Comparison of ENCODE assay signal across 8 mouse cellular contexts in the genomic region with DNA sequence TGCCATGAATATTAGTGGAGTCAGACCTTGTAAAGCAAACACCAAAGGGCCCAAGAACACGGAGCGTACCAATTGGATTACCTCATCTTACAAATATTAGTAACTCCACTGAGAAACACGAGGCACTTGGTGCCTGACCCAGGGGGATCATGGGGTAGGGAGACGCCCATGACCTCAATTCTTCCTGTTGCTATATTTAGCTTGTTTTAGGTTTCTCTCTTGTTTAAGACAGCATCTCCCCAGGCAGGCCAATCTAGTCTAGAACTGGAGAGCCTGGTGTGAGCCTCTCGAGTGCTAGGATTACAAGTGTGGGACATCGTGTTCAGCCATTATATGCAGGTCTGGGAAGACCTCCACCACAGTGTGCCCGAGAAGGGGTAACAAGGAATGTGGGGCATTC. TPM values are rescaled to one million over a fixed set of nuclear protein-coding genes. Genes with fewer than 3 reads are reported as not detected.
DNase-seq lines count a peak whose midpoint lies in the region; ATAC-seq lines count a peak whose summit lies in the region.

No protein-coding gene starts in this region.

- peak; percentile 64 for DNase-seq in gastrocnemius, adult 18-20 months (ENCODE audit: low spot score)
- DNase-seq in gastrocnemius, postnatal 36 days = no peak
- DNase-seq in B cell, adult 2 months = peak; percentile 48 to 54
- DNase-seq in fibroblast of lung, adult 2 months (ENCODE audit: low read depth) = peak; percentile 51
- DNase-seq in adrenal gland, adult 18-20 months (ENCODE audit: low spot score in 2 of 2) = no peak
- DNase-seq in adrenal gland, postnatal 14 days = no peak

- peak overlapping the region; percentile 82 for H3K4me2 ChIP-seq in limb, embryonic 13.5 days (replicated peaks)
- peak overlapping the region; percentile 86 for H3K4me2 ChIP-seq in neural tube, embryonic 12.5 days (replicated peaks)

- H3K4me3 ChIP-seq in limb, embryonic 13.5 days = peak overlapping the region; percentile 84
- H3K4me3 ChIP-seq in neural tube, embryonic 12.5 days = peak overlapping the region; percentile 64

- H3K27me3 ChIP-seq in limb, embryonic 13.5 days = peaks cover 12% of the 10 kb centered on the region
- H3K27me3 ChIP-seq in neural tube, embryonic 12.5 days (replicated peaks) = peaks cover 8% of the 10 kb centered on the region

- H3K36me3 ChIP-seq in limb, embryonic 13.5 days = peaks cover 37% of the 10 kb centered on the region
- peaks cover 28% of the 10 kb centered on the region for H3K36me3 ChIP-seq in neural tube, embryonic 12.5 days

- no peak overlapping the region for H3K27ac ChIP-seq in limb, embryonic 13.5 days
- no peak overlapping the region for H3K27ac ChIP-seq in neural tube, embryonic 12.5 days

- no peaks in the 10 kb centered on the region for H3K9me3 ChIP-seq in limb, embryonic 13.5 days
- no peaks in the 10 kb centered on the region for H3K9me3 ChIP-seq in neural tube, embryonic 12.5 days

- WGBS in limb, embryonic 13.5 days = 56% methylated on average over 7 of the region's 7 CpGs
- WGBS in neural tube, embryonic 12.5 days = 67% methylated on average over 7 of the region's 7 CpGs

- peaks cover 16% of the 10 kb centered on the region for H3K4me1 ChIP-seq in limb, embryonic 13.5 days
- peaks cover 14% of the 10 kb centered on the region for H3K4me1 ChIP-seq in neural tube, embryonic 12.5 days

- ATAC-seq in limb, embryonic 13.5 days (ENCODE audit: low FRiP score, low read depth) = no peak
- no peak for ATAC-seq in neural tube, embryonic 12.5 days (ENCODE audit: low FRiP score, low read depth)

- intact Hi-C loops in gastrocnemius, postnatal 36 days (cut with DNase I) = no loop called here

- H3K9ac ChIP-seq in limb, embryonic 13.5 days = peak overlapping the region; percentile 88
- H3K9ac ChIP-seq in neural tube, embryonic 12.5 days = peak overlapping the region; percentile 78

RNA-seq across cellular contexts. Expression of a gene that starts 1.2 kb away (rescaled TPM):
- total RNA-seq in gastrocnemius, adult 18-20 months (2021) = 100 to 1,000 TPM; 202 to 256 TPM
- total RNA-seq in gastrocnemius, postnatal 36 days (2021) = 100 to 1,000 TPM; 155 to 172 TPM
- polyA plus RNA-seq in limb, embryonic 13.5 days (2015; fragmentation: Nextera tagmentation; extraction: Ambion mirVana) = 270 and 272 TPM in 2 replicates
- polyA plus RNA-seq in neural tube, embryonic 12.5 days (2016; fragmentation: Nextera tagmentation; extraction: Ambion mirVana) = 326 and 327 TPM in 2 replicates
- 100 to 1,000 TPM; 180 to 223 TPM for total RNA-seq in adrenal gland, adult 18-20 months (2021)
- 212 and 215 TPM in 2 replicates for total RNA-seq in adrenal gland, postnatal 14 days (2021)

RNA-seq across cellular contexts. Expression of a gene that starts 9.1 kb away (rescaled TPM):
- total RNA-seq in gastrocnemius, adult 18-20 months (2021) = 1 to 10 TPM; 1.9 to 3.1 TPM
- total RNA-seq in gastrocnemius, postnatal 36 days (2021) = 1 to 10 TPM in 1 of 2 experiments, under 1 TPM in 1; 0.59 to 1.2 TPM
- polyA plus RNA-seq in limb, embryonic 13.5 days (2015; fragmentation: Nextera tagmentation; extraction: Ambion mirVana) = 4.2 and 4.4 TPM in 2 replicates
- 8.3 and 9.0 TPM in 2 replicates for polyA plus RNA-seq in neural tube, embryonic 12.5 days (2016; fragmentation: Nextera tagmentation; extraction: Ambion mirVana)
- 1 to 10 TPM; 5.3 to 7.0 TPM for total RNA-seq in adrenal gland, adult 18-20 months (2021)
- 6.6 and 6.9 TPM in 2 replicates for total RNA-seq in adrenal gland, postnatal 14 days (2021)

RNA-seq across cellular contexts. Expression of a gene that starts 9.3 kb away (rescaled TPM):
- total RNA-seq in gastrocnemius, adult 18-20 months (2021) = under 1 TPM; 0.27 to 0.33 TPM
- total RNA-seq in gastrocnemius, postnatal 36 days (2021) = under 1 TPM; 0.25 to 0.26 TPM
- polyA plus RNA-seq in limb, embryonic 13.5 days (2015; fragmentation: Nextera tagmentation; extraction: Ambion mirVana) = 0.47 and 0.50 TPM in 2 replicates
- 0.86 and 0.95 TPM in 2 replicates for polyA plus RNA-seq in neural tube, embryonic 12.5 days (2016; fragmentation: Nextera tagmentation; extraction: Ambion mirVana)
- under 1 TPM; 0.64 to 0.83 TPM for total RNA-seq in adrenal gland, adult 18-20 months (2021)
- total RNA-seq in adrenal gland, postnatal 14 days (2021) = 1.1 and 1.2 TPM in 2 replicates

RNA-seq across cellular contexts. Expression of a gene that starts 23.3 kb away (rescaled TPM):
- total RNA-seq in gastrocnemius, adult 18-20 months (2021) = 1 to 10 TPM; 9.1 to 9.4 TPM
- total RNA-seq in gastrocnemius, postnatal 36 days (2021) = 10 to 100 TPM; 10.7 to 11.7 TPM
- polyA plus RNA-seq in limb, embryonic 13.5 days (2015; fragmentation: Nextera tagmentation; extraction: Ambion mirVana) = 11.5 and 12.5 TPM in 2 replicates
- polyA plus RNA-seq in neural tube, embryonic 12.5 days (2016; fragmentation: Nextera tagmentation; extraction: Ambion mirVana) = 30.8 and 33.7 TPM in 2 replicates
- 1 to 10 TPM; 9.1 to 9.8 TPM for total RNA-seq in adrenal gland, adult 18-20 months (2021)
- 8.0 and 15.8 TPM in 2 replicates for total RNA-seq in adrenal gland, postnatal 14 days (2021)

RNA-seq across cellular contexts. Expression of a gene that starts 34.5 kb away (rescaled TPM):
- total RNA-seq in gastrocnemius, adult 18-20 months (2021) = under 1 TPM; 0.14 to 0.47 TPM
- under 1 TPM in 1 of 2 experiments, not detected in 1; 0.22 TPM for total RNA-seq in gastrocnemius, postnatal 36 days (2021)
- 0.46 and 0.51 TPM in 2 replicates for polyA plus RNA-seq in limb, embryonic 13.5 days (2015; fragmentation: Nextera tagmentation; extraction: Ambion mirVana)
- polyA plus RNA-seq in neural tube, embryonic 12.5 days (2016; fragmentation: Nextera tagmentation; extraction: Ambion mirVana) = 1.1 and 1.8 TPM in 2 replicates
- total RNA-seq in adrenal gland, adult 18-20 months (2021) = under 1 TPM; 0.66 to 0.90 TPM
- total RNA-seq in adrenal gland, postnatal 14 days (2021) = 0.63 and 0.79 TPM in 2 replicates

Comparison
In these comparisons a context has a peak if more than half of its experiments do, and no peak if none do; other contexts are left out.
1. DNase-seq: peak in gastrocnemius, adult 18-20 months (single experiment), B cell, adult 2 months (2 of 2) and fibroblast of lung, adult 2 months (single experiment); none in gastrocnemius, postnatal 36 days (0 of 2), adrenal gland, adult 18-20 months (0 of 2) and adrenal gland, postnatal 14 days (single experiment).